Mouse (Mus musculus): ENCODE data around the gene Npas3. TPM values are rescaled to one million over a fixed set of nuclear protein-coding genes. Genes with fewer than 3 reads are reported as not detected.

Gene Npas3
- total and polyA plus RNA-seq, 2 experiments: 0.04 TPM; not detected in 1

DNA sequence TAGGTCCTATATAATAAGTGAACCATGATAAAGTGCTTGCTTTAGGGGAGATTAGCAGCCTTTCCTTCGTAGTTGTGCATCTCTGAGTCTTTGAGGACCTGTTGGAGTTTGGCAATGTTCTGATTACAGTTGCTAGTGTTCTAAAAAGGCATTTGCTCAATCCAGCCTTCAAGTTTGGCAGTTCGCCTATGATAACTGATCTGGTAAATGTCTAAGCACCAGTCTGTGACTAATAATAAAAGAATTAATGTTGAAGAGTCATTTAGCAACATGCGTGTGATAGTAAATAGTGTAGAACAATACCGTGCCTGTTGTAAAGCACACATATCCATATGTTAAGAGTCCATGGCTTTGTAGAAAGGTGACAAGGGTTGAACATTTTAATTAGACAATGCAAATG lies 173.2 kb downstream of the Npas3 start:
- Histone ChIP-seq H3K9ac (ENCODE audit: low read depth, low read length) (no peak overlapping the region), H3K36me3 (ENCODE audit: control insufficient read depth, insufficient read depth, low read length) (no peaks in the 10 kb centered on the region), H3K27ac (replicated peaks; ENCODE audit: insufficient read depth, low read depth, low read length) (no peak overlapping the region), H3K4me3 (ENCODE audit: insufficient read depth, low read depth, low read length) (no peak overlapping the region), H3K4me1 (ENCODE audit: control insufficient read depth, insufficient read depth, low read length) (no peaks in the 10 kb centered on the region), H3K79me2 (ENCODE audit: control insufficient read depth, insufficient read depth, low read length) (no peaks in the 10 kb centered on the region), H3K27me3 (ENCODE audit: control insufficient read depth, insufficient read depth, low read length) (no peaks in the 10 kb centered on the region)
- WGBS: 73% methylated on average over 4 of the region's 4 CpGs
- TF ChIP-seq POLR2A (IDR thresholded peaks at IDR 0.05; ENCODE audit: extremely low read depth, insufficient read depth, low read length) (no peak), CTCF (IDR thresholded peaks at IDR 0.05; ENCODE audit: low read depth, low read length) (no peak)
- DNase-seq (ENCODE audit: extremely low read depth, low read depth, low spot score): no peak

GRCm38 (mm10) chr12:53423631-53424030 lies 175.2 kb downstream of the Npas3 start:
- 67% methylated on average over 2 of the region's 2 CpGs for WGBS
- no peak overlapping the region for H3K4me3 ChIP-seq (ENCODE audit: insufficient read depth, low read depth, low read length)
- H3K9ac ChIP-seq (ENCODE audit: low read depth, low read length): no peak overlapping the region
- H3K79me2 ChIP-seq (ENCODE audit: control insufficient read depth, insufficient read depth, low read length): no peaks in the 10 kb centered on the region
- H3K27ac ChIP-seq (replicated peaks; ENCODE audit: insufficient read depth, low read depth, low read length): no peak overlapping the region
- H3K36me3 ChIP-seq (ENCODE audit: control insufficient read depth, insufficient read depth, low read length): no peaks in the 10 kb centered on the region
- H3K4me1 ChIP-seq (ENCODE audit: control insufficient read depth, insufficient read depth, low read length): no peaks in the 10 kb centered on the region
- no peaks in the 10 kb centered on the region for H3K27me3 ChIP-seq (ENCODE audit: control insufficient read depth, insufficient read depth, low read length)
- no peak for DNase-seq (ENCODE audit: extremely low read depth, low read depth, low spot score)
- TF ChIP-seq POLR2A (IDR thresholded peaks at IDR 0.05; ENCODE audit: extremely low read depth, insufficient read depth, low read length): no peak
- TF ChIP-seq CTCF (IDR thresholded peaks at IDR 0.05; ENCODE audit: low read depth, low read length): no peak

DNA sequence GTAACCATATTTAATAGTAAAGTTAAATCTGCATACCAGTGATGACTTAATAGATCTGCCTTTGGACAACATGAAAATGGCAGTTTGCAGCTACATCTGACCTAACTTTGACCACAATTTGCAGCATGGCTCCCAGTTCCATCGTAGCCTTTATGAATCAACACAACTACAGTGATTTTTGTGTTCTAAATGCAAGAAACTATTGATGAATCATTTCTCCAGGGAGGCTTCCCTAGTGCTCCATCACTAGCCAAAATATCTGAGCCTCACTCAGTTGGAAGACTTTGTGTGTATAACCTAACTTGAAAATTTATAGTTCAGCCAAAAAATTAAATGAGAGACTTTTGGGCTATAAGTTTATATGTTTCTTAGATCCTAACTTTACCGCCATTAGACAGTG lies 177.5 kb downstream of the Npas3 start:
- no peaks in the 10 kb centered on the region for H3K4me1 ChIP-seq (ENCODE audit: control insufficient read depth, insufficient read depth, low read length)
- no peaks in the 10 kb centered on the region for H3K27me3 ChIP-seq (ENCODE audit: control insufficient read depth, insufficient read depth, low read length)
- no peak for DNase-seq (ENCODE audit: extremely low read depth, low read depth, low spot score)
- no peaks in the 10 kb centered on the region for H3K36me3 ChIP-seq (ENCODE audit: control insufficient read depth, insufficient read depth, low read length)
- H3K4me3 ChIP-seq (ENCODE audit: insufficient read depth, low read depth, low read length): no peak overlapping the region
- no peak for TF ChIP-seq CTCF (IDR thresholded peaks at IDR 0.05; ENCODE audit: low read depth, low read length)
- TF ChIP-seq POLR2A (IDR thresholded peaks at IDR 0.05; ENCODE audit: extremely low read depth, insufficient read depth, low read length): no peak
- H3K9ac ChIP-seq (ENCODE audit: low read depth, low read length): no peak overlapping the region
- 87% methylated on average over 2 of the region's 2 CpGs for WGBS
- no peak overlapping the region for H3K27ac ChIP-seq (replicated peaks; ENCODE audit: insufficient read depth, low read depth, low read length)
- H3K79me2 ChIP-seq (ENCODE audit: control insufficient read depth, insufficient read depth, low read length): no peaks in the 10 kb centered on the region

GRCm38 (mm10) chr12:53427153-53427552 lies 178.7 kb downstream of the Npas3 start:
- Histone ChIP-seq H3K9ac (ENCODE audit: low read depth, low read length) (no peak overlapping the region), H3K79me2 (ENCODE audit: control insufficient read depth, insufficient read depth, low read length) (no peaks in the 10 kb centered on the region), H3K4me1 (ENCODE audit: control insufficient read depth, insufficient read depth, low read length) (no peaks in the 10 kb centered on the region), H3K4me3 (ENCODE audit: insufficient read depth, low read depth, low read length) (no peak overlapping the region), H3K36me3 (ENCODE audit: control insufficient read depth, insufficient read depth, low read length) (no peaks in the 10 kb centered on the region), H3K27me3 (ENCODE audit: control insufficient read depth, insufficient read depth, low read length) (no peaks in the 10 kb centered on the region), H3K27ac (replicated peaks; ENCODE audit: insufficient read depth, low read depth, low read length) (no peak overlapping the region)
- 90% methylated on average over 10 of the region's 10 CpGs for WGBS
- TF ChIP-seq CTCF (IDR thresholded peaks at IDR 0.05; ENCODE audit: low read depth, low read length) (no peak), POLR2A (IDR thresholded peaks at IDR 0.05; ENCODE audit: extremely low read depth, insufficient read depth, low read length) (no peak)
- no peak for DNase-seq (ENCODE audit: extremely low read depth, low read depth, low spot score)

DNA sequence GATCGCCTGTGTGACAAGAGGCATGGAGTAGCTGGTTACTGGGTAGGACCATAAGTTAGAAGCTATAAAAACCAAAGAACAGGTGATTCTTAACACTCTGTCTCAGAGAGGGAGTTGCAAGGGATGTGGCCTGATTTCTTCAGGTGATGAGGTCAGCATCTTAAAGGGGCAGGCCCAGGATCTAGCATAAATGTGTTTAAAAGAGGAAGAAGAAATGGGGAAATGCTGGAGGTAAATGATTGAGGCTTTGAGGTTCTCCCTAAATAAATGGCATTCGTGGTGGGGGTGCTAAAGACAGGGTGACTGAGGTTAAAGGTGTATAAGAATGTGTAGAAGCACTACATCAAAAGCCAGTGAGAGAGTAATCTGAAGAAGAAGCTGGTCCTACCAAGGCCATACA lies 193.6 kb downstream of the Npas3 start:
- H3K27me3 ChIP-seq (ENCODE audit: control insufficient read depth, insufficient read depth, low read length): no peaks in the 10 kb centered on the region; the same call in 1 of the 2 replicates
- H3K9ac ChIP-seq (ENCODE audit: low read depth, low read length): no peak overlapping the region
- no peak for TF ChIP-seq CTCF (IDR thresholded peaks at IDR 0.05; ENCODE audit: low read depth, low read length)
- TF ChIP-seq POLR2A (IDR thresholded peaks at IDR 0.05; ENCODE audit: extremely low read depth, insufficient read depth, low read length): no peak
- no peaks in the 10 kb centered on the region for H3K36me3 ChIP-seq (ENCODE audit: control insufficient read depth, insufficient read depth, low read length)
- H3K27ac ChIP-seq (replicated peaks; ENCODE audit: insufficient read depth, low read depth, low read length): no peak overlapping the region
- H3K79me2 ChIP-seq (ENCODE audit: control insufficient read depth, insufficient read depth, low read length): no peaks in the 10 kb centered on the region
- H3K4me1 ChIP-seq (ENCODE audit: control insufficient read depth, insufficient read depth, low read length): no peaks in the 10 kb centered on the region
- no peak overlapping the region for H3K4me3 ChIP-seq (ENCODE audit: insufficient read depth, low read depth, low read length)
- 55% methylated on average over 2 of the region's 2 CpGs for WGBS
- DNase-seq (ENCODE audit: extremely low read depth, low read depth, low spot score): no peak

DNA sequence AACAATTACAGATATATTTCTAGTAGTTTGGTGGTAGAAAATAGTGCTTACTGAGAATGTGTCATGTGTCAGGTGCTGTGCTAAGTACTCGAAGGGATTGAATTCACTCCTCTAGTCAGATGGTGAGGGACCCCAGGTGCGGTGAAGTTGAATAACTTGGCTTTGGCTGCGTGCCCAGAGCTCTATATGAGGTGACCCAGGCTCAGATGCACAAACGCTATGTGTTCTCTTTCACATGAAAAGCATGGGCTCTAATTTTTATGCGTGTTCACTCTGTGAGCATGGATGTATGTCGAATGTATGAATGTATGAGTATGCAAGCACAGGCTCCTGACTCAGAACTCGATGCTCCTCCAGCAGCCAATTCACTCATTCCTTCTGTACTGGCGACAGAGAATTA lies 199.0 kb downstream of the Npas3 start:
- no peak for TF ChIP-seq CTCF (IDR thresholded peaks at IDR 0.05; ENCODE audit: low read depth, low read length)
- TF ChIP-seq POLR2A (IDR thresholded peaks at IDR 0.05; ENCODE audit: extremely low read depth, insufficient read depth, low read length): no peak
- DNase-seq (ENCODE audit: extremely low read depth, low read depth, low spot score): no peak
- WGBS: 84% methylated on average over 8 of the region's 8 CpGs
- Histone ChIP-seq H3K79me2 (ENCODE audit: control insufficient read depth, insufficient read depth, low read length) (no peaks in the 10 kb centered on the region), H3K4me1 (ENCODE audit: control insufficient read depth, insufficient read depth, low read length) (no peaks in the 10 kb centered on the region), H3K9ac (ENCODE audit: low read depth, low read length) (no peak overlapping the region), H3K36me3 (ENCODE audit: control insufficient read depth, insufficient read depth, low read length) (no peaks in the 10 kb centered on the region), H3K4me3 (ENCODE audit: insufficient read depth, low read depth, low read length) (no peak overlapping the region), H3K27ac (replicated peaks; ENCODE audit: insufficient read depth, low read depth, low read length) (no peak overlapping the region), H3K27me3 (ENCODE audit: control insufficient read depth, insufficient read depth, low read length) (no peaks in the 10 kb centered on the region)
